Mouse (Mus musculus): ENCODE measurements around the gene Cyp4f40. TPM values are rescaled to one million over a fixed set of nuclear protein-coding genes. Genes with fewer than 3 reads are reported as not detected.

The Cyp4f40 gene
- polyA plus RNA-seq (2015; fragmentation: Illumina TruSeq; extraction: RNeasy Lipid Tissue Mini Kit (QIAGEN cat#74804); ENCODE audit: insufficient read depth, low replicate concordance): not detected

GRCm38 (mm10) chr17:32658712-32659111, at the start of gene Cyp4f40:
Gene Cyp4f40, plus strand, starts transcription at chr17:32658900.

DNA sequence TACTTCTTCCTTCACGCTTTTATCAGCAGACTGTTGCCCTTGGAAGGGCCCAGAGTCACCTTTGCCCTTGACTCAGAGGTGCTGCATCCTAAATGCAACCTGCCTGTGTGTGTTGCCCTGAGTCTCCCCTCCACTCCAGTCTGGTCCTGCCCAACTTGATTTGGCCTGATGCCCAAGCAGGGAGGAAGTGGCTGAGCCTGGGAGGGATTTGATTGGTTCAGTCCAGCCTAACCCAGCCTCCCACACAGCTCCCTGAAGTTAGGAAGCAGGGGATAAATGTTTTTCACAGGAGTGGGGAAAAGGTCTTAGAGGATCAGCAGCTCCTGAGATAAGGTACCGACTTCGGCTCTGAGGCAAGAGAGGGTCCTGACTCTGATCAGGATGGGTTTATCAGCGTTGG, 37.7 kb upstream of the Cyp4f40 start, which contains the start of gene Cyp4f37:
Gene Cyp4f37, plus strand, starts transcription at position 292 of the 400 bp plus-strand sequence.

GRCm38 (mm10) chr17:32685048-32685750, 26.5 kb downstream of the Cyp4f40 start, which contains the start of gene Cyp4f15:
Gene Cyp4f15, plus strand, starts transcription at chr17:32685627.

Other genes with a start within 250 kb of the Cyp4f40 start
- gene Pglyrp2, start 234.7 kb upstream of the Cyp4f40 start, polyA plus RNA-seq (2015; fragmentation: Illumina TruSeq; extraction: RNeasy Lipid Tissue Mini Kit (QIAGEN cat#74804); ENCODE audit: insufficient read depth, low replicate concordance): 30.3 TPM
- 0.29 TPM for gene Cyp4f39, start 206.2 kb upstream of the Cyp4f40 start, polyA plus RNA-seq (2015; fragmentation: Illumina TruSeq; extraction: RNeasy Lipid Tissue Mini Kit (QIAGEN cat#74804); ENCODE audit: insufficient read depth, low replicate concordance)
- 1.5 TPM for gene Cyp4f17, start 152.8 kb upstream of the Cyp4f40 start, polyA plus RNA-seq (2015; fragmentation: Illumina TruSeq; extraction: RNeasy Lipid Tissue Mini Kit (QIAGEN cat#74804); ENCODE audit: insufficient read depth, low replicate concordance)
- 57.9 TPM for gene Cyp4f16, start 122.3 kb upstream of the Cyp4f40 start, polyA plus RNA-seq (2015; fragmentation: Illumina TruSeq; extraction: RNeasy Lipid Tissue Mini Kit (QIAGEN cat#74804); ENCODE audit: insufficient read depth, low replicate concordance)
- 2.5 TPM for gene Cyp4f37, start 37.6 kb upstream of the Cyp4f40 start, polyA plus RNA-seq (2015; fragmentation: Illumina TruSeq; extraction: RNeasy Lipid Tissue Mini Kit (QIAGEN cat#74804); ENCODE audit: insufficient read depth, low replicate concordance)
- gene Cyp4f15, start 26.7 kb downstream of the Cyp4f40 start, polyA plus RNA-seq (2015; fragmentation: Illumina TruSeq; extraction: RNeasy Lipid Tissue Mini Kit (QIAGEN cat#74804); ENCODE audit: insufficient read depth, low replicate concordance): not detected
- gene Zfp871, start 129.4 kb downstream of the Cyp4f40 start, polyA plus RNA-seq (2015; fragmentation: Illumina TruSeq; extraction: RNeasy Lipid Tissue Mini Kit (QIAGEN cat#74804); ENCODE audit: insufficient read depth, low replicate concordance): 82.0 TPM
- 1.0 TPM for gene Zfp811, start 151.0 kb downstream of the Cyp4f40 start, polyA plus RNA-seq (2015; fragmentation: Illumina TruSeq; extraction: RNeasy Lipid Tissue Mini Kit (QIAGEN cat#74804); ENCODE audit: insufficient read depth, low replicate concordance)
- 11.3 TPM for gene Zfp799, start 171.4 kb downstream of the Cyp4f40 start, polyA plus RNA-seq (2015; fragmentation: Illumina TruSeq; extraction: RNeasy Lipid Tissue Mini Kit (QIAGEN cat#74804); ENCODE audit: insufficient read depth, low replicate concordance)
- gene Zfp870, start 232.7 kb downstream of the Cyp4f40 start, polyA plus RNA-seq (2015; fragmentation: Illumina TruSeq; extraction: RNeasy Lipid Tissue Mini Kit (QIAGEN cat#74804); ENCODE audit: insufficient read depth, low replicate concordance): 13.0 TPM

All from spleen, adult 10 weeks (tissue).